Mouse (Mus musculus): ENCODE data around the gene Anapc16. TPM values are rescaled to one million over a fixed set of nuclear protein-coding genes. Genes with fewer than 3 reads are reported as not detected.
A peak's percentile ranks its signal among the peaks of the same experiment; 100 is the strongest.

Anapc16 gene
- polyA plus RNA-seq, 1 experiment from 2014 or later, result 67.8 TPM

DNA sequence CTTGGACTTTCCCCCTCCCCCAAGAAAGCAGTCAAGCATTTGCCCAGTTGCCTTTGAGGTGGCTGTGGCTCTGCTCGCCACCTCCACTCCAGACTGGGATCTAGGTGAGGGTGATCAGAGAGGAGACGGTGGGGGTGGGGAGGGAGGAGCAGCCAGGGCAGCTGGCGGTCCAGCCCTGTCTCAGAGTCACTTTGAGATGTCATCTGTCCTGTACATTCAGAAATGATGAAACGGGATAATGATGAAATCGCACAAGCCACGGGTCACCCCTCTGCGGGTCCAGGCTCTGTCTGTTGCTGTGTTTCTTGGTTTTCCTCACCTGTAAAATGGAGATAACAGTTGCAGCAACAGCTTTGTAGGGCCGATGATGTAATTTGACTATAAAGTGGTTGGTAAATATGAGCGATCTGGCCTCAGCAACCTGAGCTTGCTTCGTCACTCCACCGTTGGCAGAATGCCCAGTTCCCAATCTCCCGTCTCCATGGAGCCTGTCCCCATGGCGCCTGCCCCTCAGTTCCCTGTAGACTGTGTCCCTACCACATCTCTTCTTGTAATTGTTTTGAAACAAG, 59.4 kb downstream of the Anapc16 start:
- no peak for TF ChIP-seq CTCF (IDR thresholded peaks at IDR 0.05)
- CTCF ChIA-PET, result interaction anchor here (1.0 kb wide), 1 partner anchor 49 kb away, joined by 6 read pairs; no protein-coding TSS in a partner anchor
- peak; percentile 77 for DNase-seq (ENCODE audit: low read depth, low spot score)
- H3K27me3 ChIP-seq, result no peaks in the 10 kb centered on the region
- POLR2A ChIA-PET, result interaction anchor here (0.5 to 1.7 kb wide), 5 partner anchors 9 to 50 kb away, joined by 3 to 4 read pairs (median 3); no protein-coding TSS in a partner anchor
- in situ Hi-C loops (cut with MboI; ENCODE audit: low pct_unique_long_range_greater_than_20kb), result no loop called here
- ATAC-seq, result peak; percentile 61

DNA sequence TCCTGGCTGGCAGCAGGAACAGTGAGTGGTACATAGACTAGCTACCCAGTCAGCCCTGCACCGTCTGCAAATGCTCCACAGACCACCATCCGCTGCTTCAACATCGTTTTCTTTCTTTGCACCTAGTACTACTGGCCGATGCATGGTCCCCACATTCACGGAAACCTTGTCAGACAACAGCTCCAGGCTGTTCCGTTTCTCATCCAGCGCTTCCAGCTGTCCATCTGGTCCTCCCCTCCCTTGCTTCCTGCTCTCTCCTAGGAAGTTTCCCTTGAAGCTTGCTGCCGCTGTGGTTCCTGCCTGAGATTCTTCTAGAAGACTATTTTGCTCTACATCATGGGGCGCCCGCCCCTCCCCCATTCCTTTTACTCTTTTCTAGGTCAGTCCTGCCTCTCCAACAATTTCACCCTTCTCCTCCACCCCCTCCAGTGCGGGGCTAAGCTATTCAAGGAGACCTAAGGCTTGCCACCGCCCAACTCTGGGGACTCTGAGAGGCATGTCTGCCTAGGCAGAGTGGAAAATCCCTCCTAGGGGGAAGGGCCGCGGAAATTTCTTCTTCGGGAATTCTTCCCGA, 60.0 kb downstream of the Anapc16 start:
- CTCF ChIA-PET, result interaction anchor here (1.0 kb wide), 1 partner anchor 48 kb away, joined by 6 read pairs; no protein-coding TSS in a partner anchor
- H3K27me3 ChIP-seq, result no peaks in the 10 kb centered on the region
- no peak for DNase-seq (ENCODE audit: low read depth, low spot score)
- in situ Hi-C loops (cut with MboI; ENCODE audit: low pct_unique_long_range_greater_than_20kb), result no loop called here
- ATAC-seq, result peak; percentile 72
- no peak for TF ChIP-seq CTCF (IDR thresholded peaks at IDR 0.05)
- POLR2A ChIA-PET, result interaction anchor here (0.5 to 1.7 kb wide), 5 partner anchors 9 to 51 kb away, joined by 3 to 4 read pairs (median 3); no protein-coding TSS in a partner anchor

DNA sequence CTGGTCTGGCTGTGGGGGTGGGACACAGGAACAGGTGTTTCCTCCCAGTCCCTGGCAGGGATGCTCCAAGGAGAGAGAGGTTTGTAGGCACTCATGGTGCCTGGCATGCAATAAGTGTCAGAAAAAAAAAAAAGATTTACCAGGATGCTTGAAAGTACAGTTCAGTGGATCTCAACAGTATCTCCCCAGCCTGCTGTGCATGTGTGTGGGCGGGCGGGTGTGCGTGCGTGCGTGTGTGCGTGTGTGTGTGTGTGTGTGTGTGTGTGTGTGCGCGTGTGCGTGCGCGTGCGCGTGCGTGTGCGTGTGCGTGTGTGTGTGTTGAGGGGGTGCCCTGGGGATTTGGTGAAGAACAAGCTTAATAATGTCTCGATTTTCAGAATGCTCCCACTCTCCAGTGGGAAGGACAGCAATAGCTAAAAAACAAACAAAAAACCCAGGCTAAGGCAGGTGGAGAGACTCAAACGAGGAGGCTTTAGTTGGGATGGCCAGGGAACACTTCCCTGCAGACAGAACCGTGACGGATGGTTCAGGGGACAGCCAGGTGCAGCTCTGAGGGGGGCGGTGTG, 60.6 kb downstream of the Anapc16 start:
- POLR2A ChIA-PET, result interaction anchor here (0.7 to 1.7 kb wide), 4 partner anchors 9 to 45 kb away, joined by 3 to 4 read pairs (median 4); partner anchors contain the start of gene Ddit4
- H3K27me3 ChIP-seq, result no peaks in the 10 kb centered on the region
- no peak for DNase-seq (ENCODE audit: low read depth, low spot score)
- ATAC-seq, result no peak
- TF ChIP-seq CTCF (IDR thresholded peaks at IDR 0.05), result no peak
- CTCF ChIA-PET, result no interaction called here
- in situ Hi-C loops (cut with MboI; ENCODE audit: low pct_unique_long_range_greater_than_20kb), result no loop called here

DNA sequence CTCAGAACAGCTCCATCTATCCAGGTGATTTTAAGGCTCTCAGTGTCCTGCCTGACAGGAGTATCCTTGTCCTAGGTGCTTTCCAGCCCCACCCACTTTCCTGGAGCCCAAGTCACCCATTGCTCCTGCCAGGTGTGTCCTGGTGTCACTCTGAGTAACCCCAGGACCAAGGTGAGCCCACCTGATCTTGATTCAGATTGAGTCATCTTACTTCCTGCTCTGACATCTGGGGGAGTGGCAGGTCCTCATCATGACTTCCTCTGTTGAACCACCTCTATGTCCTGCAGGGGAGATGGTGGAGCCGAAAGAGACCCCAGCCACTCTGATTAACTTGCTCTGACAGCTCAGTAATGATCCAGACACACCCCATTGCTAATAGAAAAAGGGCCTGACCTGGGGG, 63.9 kb downstream of the Anapc16 start:
- TF ChIP-seq CTCF (IDR thresholded peaks at IDR 0.05), result no peak
- no peak for DNase-seq (ENCODE audit: low read depth, low spot score)
- ATAC-seq, result no peak
- POLR2A ChIA-PET, result no interaction called here
- CTCF ChIA-PET, result no interaction called here
- in situ Hi-C loops (cut with MboI; ENCODE audit: low pct_unique_long_range_greater_than_20kb), result no loop called here
- H3K27me3 ChIP-seq, result no peaks in the 10 kb centered on the region

DNA sequence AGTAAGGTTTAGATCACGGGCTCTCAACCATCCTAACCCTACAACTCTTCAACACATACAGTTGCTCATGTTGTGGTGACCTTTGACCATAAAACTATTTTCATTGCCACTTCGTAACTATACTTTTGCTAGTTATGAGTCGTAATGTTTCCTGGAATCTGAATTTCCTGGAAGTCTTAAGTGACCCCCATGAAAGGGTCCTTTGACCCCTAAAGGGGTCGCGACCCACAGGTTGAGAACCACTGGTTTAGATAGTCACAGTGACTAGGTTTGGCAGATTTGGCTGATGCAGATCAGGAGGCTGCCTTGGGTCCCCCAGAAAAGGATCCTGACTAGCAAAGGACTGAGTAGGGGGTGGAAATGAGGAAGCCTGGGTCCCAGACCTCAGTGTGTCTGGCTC, 64.3 kb downstream of the Anapc16 start:
- in situ Hi-C loops (cut with MboI; ENCODE audit: low pct_unique_long_range_greater_than_20kb), result no loop called here
- no peaks in the 10 kb centered on the region for H3K27me3 ChIP-seq
- no peak for ATAC-seq
- TF ChIP-seq CTCF (IDR thresholded peaks at IDR 0.05), result no peak
- ChIA-PET POLR2A (no interaction called here), CTCF (no interaction called here)
- DNase-seq (ENCODE audit: low read depth, low spot score), result no peak

Other genes starting within 250 kb of the Anapc16 start
- 54.0 TPM for gene Dnajb12, start 123.6 kb downstream of the Anapc16 start, polyA plus RNA-seq (2021)
- gene Ddit4, start 51.3 kb downstream of the Anapc16 start, polyA plus RNA-seq (2021), result 63.9 TPM
- gene Ascc1, start 330 bp downstream of the Anapc16 start, polyA plus RNA-seq (2021), result 34.4 TPM
- gene Spock2, start 103.1 kb upstream of the Anapc16 start, polyA plus RNA-seq (2021), result 0.08 TPM
- 3.0 TPM for gene Chst3, start 216.1 kb upstream of the Anapc16 start, polyA plus RNA-seq (2021)

Measured in Patski (cell line).